Mouse (Mus musculus) kidney, adult 18-20 months (tissue): ENCODE measurements around the gene Oosp1.

ENCODE experiments used
- DNase-seq: peaks from one replicate; pipeline ENCODE4 v3.0.0; 2021

Oosp1 gene

DNA sequence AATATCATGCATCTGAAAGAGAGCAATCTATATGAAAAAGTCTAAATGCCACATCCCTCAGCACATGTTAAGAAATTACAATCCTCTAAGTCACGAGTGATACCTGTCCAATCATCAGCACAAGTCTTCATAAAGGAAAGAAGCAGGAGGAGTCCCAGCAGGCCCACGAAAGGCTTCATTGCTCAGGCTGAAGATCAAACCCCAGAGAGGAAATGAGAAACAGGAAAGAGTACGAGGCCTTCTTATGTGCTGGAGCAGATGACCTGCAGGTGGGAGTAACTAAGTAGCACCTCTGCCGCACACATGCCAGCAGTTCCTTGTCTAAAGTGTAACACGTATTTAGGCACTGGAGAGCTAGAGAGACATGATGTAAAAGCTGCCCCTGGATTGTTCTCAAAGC is at the start of gene Oosp1:
Gene Oosp1, minus strand, starts transcription at position 312 of the 400 bp plus-strand sequence.
- DNase-seq: no peak

DNA sequence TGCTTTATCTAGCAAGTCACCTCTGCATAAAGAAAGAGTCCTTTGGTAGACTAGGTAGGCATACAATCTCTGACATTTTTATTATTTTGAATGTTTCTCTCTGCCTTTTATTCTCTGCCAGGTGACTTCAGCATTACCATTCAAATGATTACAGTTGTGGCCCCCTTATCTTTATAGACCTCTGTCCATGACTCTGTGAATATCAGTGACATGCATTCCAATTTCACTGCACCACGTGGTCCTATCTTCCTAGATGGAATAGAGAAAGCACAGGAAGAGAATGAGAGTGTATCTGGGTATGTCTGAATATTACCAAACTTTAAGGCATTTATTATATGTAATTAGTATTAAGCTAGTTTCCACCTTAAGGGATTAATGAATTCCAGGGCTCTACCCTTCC is 45.5 kb upstream of the Oosp1 start:
- DNase-seq: no peak

DNA sequence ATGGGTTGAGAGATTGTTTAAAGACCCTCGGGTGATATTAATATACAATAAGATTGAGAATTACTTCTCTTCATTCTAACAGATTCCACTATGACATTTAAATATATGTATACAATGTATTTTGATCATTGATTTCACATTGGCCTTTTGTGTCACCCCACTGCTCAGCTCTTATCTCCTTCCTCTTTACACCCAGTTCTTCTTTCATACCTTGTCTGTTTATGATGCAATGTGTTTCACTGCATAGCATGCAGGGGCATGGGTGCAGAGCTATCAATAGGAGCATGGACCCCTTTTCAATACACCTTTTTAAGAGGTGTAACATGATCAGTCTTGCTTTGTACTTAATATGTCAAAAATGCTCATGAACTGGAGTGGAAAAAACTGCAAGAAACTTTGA is 39.3 kb upstream of the Oosp1 start:
- DNase-seq: no peak

DNA sequence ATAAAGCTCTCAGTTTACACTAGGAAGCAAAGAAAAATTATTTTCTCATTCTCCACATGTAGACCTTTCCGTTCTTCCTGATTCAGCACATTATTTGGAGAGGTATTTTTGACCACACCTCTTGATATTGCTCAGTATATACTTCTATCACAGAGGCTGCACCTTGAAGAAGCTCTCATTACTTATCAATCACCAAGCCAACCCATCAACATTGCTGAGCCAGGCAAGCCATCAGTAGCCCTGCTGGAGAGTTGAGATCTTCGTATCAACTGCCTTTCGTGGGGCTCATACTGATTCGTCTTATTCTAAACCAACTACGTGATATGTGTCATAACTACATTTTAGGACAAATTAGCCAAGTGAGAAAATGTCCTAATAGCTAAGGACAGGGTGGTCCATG is 36.4 kb upstream of the Oosp1 start:
- no peak for DNase-seq

DNA sequence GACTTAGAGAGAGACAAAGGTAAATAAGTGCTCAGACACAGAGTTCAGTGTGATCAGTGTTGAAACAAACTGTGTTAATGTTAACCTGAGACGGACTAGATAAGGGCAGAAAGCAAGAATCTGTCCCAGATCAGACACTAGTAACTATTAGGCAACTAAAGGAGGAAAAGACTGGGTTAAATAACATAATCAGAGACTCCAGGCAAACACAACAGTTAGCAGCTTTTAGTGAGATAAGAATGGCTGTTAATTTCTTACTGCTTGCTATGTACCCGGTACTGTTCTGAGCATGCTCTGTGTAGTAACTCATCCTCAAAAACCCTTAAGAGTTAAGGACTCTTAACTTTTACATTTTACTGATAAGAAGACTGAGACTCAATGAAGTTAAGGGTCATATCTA is 35.0 kb upstream of the Oosp1 start:
- no peak for DNase-seq

DNA sequence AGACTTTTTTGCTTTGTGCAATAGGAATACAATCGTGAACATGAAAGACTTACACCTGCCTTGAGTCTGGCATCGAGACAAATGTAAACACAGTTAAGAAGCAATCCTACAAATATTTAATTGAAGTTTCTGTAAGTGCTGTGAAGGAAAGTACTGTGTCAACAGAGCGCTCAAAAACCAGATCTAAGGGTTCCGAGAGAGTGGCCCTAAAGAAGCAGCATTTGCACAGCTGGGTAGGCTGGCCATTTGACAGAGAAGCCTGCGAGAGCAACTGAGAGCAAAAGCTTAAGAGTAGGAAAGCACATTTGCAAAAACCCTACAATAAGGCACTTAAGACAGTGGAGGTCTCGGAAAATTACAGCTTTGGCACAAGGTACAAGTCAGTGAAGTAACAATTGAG is 33.3 kb upstream of the Oosp1 start:
- no peak for DNase-seq

DNA sequence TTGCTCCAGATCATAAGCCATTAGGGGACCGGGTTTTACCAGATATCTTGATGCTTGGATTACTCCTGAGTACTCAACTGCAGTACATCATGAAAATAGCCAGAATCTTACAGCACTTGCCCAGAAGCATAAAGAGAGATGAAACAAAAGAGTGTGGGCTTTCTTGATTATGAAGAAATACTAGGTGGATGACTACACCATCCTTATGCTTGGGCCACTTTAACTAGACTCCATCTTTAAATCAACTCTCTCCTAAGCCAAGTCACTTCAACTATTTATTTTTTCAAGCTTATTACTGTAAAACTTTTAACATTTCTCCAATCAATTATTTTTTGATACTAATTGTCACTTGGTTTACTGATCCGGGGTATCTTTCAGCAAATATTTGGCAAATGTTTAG is 32.9 kb upstream of the Oosp1 start:
- no peak for DNase-seq

DNA sequence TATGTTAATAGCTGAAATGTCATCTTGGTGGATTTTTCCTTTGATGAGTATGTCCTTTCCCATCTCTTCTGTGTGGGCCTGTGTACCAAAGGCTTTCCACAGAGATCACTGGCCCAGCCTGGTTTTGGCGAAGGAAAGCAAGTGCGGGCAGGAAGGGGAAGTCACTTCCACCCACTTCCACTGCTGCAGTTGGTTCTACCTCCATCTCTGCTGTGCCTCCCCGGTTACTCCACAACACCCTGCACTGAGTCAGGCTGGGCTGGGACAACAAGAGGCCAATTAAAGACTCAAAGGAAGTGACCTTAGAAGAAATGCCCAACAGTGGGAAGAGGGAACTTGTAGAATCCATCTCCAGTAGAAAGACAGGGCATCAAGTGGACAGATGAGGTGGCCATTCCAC is 29.1 kb upstream of the Oosp1 start:
- no peak for DNase-seq

DNA sequence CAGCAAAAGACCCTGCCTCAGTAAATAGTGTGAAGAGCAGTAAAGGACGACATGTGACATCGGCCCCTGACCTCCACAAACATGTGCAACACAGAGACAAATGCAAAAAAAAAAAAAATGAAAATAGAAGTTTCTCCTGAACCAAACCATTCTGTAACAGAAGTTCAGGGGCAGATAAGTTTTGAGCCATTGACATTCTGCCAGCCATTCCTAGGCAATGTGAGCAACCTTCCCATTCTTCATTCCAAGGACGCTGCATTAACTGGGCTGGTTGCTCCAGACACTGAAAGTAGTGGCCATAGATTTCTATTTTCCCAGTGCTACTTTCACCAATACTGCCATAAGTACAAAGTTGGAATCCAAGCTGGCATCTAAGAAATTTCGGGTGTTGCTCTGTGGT is 21.5 kb upstream of the Oosp1 start:
- no peak for DNase-seq

DNA sequence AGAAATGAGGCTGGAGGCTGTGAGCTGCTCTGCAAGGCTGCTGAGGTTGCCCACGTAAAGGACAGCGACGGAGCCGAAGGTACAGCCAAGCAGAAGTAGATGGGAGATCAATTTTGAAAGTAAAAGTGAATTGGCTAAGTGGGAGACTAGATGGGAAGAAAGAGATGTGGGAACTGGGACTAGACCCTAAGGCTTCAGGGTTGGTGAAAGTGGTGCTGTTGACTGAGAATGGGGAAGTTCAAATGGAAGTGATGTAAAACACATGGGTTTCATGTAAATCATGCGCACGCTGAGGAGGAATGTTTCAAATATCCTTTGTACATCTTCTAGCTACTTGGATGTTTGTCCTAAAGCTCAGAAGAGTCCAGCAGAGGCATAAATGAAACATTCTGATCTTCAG is 7.4 kb upstream of the Oosp1 start:
- DNase-seq: no peak

DNA sequence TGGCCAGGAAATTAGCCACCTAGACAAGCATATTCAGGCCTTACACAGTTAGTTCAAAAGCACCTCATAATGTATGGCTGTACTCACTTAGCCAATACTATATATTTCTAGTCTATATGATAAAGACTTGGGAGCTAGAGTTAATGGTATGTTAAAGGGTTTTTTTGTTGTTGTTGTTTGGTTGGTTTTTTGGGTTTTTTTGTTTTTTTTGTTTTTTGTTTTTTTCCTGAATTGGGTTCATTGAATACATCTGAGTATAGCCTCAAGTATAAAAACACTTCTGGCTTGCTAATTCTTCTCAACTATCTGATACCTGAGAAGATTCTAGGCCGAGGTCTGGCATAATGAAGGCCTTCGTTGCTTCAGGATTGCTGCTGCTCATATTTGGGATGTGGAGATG is 5.8 kb upstream of the Oosp1 start, which contains the start of gene Oosp3:
Gene Oosp3, plus strand, starts transcription at position 301 of the 400 bp plus-strand sequence.
- no peak for DNase-seq

DNA sequence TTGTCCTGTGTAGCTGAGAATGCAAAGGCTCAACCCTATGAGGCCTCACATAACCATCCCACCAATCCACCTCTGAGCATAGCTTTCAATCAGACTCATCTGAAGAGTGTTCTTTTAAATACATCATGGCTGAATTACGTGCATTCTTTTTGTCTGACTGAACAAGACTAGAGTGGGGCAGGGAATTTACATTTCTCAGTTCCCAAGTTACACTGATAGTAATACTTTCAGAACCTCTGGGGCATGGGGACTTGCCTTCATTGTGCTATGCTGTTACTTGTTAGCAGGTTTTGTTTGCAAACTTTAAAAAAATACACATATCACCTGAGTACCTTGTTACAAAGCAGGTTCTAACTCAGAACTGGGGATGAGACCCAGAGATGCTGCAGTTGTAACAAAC is 504 bp upstream of the Oosp1 start:
- no peak for DNase-seq

DNA sequence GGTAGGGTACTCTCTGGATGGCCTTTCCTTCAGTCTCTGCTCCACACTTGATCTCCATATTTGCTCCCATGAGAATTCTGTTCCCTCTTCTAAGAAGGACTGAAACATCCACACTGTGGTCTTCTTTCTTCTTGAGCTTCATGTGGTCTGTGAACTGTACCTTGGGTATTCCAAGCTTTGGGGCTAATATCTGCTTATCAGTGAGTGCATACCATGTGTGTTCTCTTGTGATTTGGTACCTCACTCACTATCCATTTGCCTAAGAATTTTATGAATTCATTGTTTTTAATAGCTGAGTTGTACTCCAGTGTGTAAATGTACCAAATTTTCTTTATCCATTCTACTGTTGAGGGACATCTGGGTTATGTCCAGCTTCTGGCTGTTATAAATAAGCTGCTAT is 29.4 kb downstream of the Oosp1 start:
- no peak for DNase-seq

DNA sequence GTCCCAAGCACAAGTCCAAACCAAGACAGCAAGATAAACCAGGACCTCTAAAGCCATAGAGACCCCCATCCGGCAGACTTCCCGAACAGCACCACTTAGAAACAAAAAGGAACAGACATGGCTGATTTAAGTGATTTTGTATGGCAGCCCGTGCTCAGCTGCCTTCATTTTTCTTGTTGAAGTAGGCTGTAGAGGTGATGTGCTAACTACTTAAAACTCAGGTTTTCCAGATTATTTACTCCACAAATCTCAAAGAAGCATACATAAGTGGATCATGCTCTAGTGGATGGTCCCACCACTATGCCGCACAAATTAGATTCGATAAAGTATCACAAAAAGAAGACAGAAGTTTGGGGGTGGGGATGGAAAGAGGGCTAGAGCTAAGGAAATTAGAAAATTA is 30.5 kb downstream of the Oosp1 start, which contains the start of gene Oosp2:
Gene Oosp2, minus strand, starts transcription at position 101 of the 400 bp plus-strand sequence.
- no peak for DNase-seq

DNA sequence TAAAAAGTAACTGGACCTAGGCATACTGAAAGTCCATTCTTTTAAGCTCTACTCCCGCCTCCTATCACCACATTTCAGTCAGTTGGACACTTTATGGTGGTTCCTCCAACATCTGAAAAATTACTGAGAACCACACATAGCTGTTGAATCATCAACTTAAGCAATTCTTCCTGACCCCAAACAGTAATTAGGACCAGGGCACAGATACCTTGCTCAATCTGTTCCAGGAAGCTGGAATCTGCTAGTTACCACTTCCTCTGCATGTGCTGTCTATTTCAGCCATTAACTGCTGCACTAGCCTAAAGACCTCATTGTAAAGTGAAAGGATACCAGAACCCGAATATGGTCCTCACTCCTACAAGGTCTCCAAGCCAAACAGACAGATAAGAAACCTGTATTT is 31.8 kb downstream of the Oosp1 start:
- no peak for DNase-seq

DNA sequence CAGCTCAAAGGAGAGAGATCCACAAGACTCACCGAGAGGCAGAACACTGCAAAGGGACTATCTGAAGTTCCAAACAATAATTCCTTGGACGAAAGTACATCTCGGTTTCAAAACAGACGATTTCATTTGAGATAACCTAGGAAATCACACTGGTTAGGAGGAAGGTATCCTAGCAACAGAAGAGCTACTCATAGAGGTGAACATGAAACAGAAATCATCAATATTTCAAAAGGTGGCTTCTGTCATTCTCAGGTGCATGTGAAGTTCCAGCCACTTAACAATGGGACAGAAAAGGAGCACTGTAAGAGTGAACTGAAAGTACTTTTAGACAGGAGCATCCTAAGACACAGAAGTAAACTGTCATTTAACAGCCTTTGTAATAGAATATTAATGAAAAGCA is 41.4 kb downstream of the Oosp1 start:
- no peak for DNase-seq

DNA sequence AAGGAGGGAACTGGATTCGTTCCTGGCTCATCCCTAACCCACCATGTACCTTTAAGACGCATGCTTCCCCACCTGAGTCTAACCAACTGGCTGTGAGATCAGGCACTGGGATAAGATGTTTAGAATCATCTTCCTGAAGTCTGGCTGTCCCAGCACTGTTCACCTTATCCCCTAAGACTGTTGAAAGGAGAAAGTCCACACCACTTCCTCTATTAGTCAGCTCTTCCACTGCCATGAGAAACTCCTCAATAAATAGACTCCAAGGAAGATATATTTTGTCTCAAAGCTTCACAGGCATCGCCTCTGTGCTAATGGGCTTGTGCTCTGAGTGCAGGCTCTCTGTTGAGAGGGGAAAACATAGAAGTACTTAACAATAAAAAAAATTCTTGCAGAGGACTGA is 44.8 kb downstream of the Oosp1 start:
- no peak for DNase-seq

DNA sequence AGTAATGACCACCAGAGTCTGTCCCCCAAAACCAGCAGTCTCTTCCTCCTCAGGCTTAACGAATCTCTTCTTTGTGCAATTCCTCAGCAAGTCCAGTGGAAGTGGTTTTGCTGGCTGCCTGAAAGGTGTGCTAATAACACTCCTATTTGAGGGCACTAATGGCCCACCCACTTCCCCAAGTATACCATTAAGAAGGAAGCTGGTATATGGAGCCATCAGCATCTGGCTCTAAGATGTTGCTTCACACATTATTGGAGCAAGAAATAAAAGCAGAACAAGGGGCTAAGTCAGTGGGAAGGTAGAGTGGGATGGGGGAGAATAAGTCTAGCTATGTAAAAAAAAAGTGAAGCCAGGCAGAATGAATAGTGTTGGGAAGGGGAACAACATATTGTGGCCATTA is 50.2 kb downstream of the Oosp1 start, which contains the start of gene Ms4a3:
Gene Ms4a3, minus strand, starts transcription at position 120 of the 400 bp plus-strand sequence.
- no peak for DNase-seq

DNA sequence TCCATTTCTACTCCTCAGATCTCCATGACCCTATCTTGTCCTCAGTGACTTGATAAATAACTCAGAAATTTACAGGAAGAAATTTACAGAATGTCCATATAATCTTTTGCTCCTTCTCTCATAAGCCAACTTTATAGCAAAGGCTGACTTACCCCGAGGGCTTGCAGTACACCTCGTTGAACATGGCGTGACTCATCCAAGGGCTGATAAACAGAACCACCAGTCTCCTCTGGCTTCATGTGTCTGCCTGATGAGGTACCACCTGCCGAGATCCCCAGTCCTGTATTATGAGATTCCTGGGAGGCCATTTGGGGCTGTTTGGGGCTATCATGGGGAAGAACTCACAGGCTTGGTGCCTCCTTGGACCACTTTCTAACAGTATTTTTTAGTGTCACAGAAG is 51.9 kb downstream of the Oosp1 start:
- DNase-seq: no peak

DNA sequence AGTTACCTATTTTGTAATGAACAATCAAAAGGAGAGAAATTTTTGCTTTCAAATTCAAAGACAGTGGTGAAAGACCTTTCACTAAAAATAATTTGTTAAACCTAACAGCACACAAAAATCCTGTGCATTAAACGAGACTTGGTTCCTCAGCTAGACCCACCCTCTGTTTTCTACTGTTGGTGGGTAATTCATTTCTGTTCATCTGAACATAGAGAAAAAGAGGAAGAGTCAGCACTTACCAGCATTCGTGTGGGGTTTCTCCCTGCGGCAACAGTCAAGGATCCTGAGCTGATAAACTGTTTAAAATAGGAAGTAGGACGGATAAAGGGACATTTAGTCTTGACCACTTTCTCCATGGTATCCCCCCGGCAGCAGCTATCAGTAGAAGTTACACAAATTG is 55.4 kb downstream of the Oosp1 start:
- no peak for DNase-seq

DNA sequence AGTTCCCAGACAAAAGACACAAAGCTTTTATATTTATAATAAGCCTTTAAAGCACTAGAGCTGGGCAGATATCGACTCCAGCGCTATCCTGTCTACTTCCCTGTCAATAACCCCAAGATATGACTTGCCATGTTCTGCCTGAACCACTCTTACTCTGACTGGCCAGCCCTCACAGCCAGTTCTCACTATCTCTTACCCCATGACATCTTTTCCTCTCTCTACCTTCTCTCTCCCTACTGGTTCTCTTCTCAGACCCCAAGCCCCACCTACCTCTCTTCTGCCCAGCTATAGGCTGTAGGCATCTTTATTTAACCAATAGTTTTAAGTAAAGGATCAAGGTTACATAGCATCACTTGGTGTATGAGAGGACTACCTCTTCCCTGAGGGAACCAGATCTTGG is 56.6 kb downstream of the Oosp1 start:
- no peak for DNase-seq

DNA sequence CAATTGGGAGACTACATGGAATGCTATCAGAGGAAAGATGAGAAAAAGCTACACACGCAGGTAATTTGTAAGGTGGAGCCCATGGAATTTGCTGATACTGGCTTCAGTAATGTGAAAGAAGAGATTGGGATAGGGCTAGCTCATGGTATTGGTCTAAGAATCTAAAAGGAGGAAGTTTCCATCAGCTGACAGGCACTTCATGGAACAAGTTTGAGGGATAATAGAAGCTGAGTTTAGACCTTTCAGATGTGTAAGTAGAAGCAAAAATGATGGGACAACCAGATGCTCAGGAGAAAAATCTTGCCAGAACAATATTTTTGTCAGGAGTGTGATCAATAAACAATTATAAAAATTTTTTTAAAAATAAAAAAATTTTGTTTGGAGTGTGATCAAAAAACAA is 57.2 kb downstream of the Oosp1 start:
- no peak for DNase-seq

DNA sequence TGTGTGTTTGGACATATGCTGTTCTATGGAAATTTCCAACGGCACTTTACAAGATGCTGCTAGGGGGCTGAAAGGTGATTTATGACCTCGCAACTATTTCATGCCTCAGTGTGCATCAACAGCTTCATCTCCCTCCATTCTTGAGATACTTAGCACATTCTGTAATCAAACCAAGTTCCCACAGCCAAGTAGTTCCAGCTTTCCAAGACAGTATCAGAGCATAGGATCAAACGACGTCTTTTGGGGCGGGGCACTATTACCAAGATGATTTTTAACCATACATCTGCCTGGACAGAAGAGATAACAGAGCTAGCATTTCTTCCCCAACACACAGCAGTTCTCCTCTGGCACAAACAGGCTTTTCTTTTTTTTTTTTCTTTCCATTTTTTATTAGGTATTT is 65.7 kb downstream of the Oosp1 start:
- DNase-seq: no peak

DNA sequence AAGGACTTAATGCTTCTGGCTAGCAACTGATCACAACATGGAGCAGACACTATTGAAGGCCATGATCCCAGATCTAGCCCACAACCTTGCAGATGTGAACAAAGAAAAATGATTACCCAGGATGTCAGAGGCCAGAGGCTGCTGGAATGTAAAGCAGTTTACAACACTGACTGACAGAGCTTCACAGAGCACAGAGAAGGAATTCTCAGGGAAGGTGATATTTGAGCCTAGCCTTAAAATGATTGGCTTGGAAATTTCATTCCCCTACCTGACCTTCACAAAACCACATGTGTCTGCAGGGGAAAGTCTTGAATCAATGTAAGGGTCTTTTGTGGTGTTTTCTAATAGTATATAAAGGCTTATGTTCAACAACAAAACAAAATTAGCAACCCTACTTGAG is 66.2 kb downstream of the Oosp1 start:
- DNase-seq: no peak

DNA sequence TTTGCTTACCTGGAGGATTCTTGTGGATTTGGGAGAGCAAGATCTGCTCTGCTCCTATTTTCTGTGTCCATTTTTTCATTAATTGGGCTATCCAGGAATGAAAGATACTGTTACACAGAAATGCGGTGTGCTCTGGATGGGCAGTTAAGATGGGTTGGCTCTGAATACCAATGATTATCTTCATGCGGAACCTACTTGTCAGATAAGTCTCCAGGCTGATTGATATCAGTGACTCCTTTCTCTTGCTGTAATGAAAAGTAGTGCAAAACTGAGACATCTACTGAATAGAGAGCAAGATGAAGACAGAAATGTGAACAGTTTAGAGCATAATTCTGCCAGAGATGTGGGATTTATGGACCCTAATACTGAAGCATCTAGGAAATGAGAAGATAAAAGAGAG is 67.4 kb downstream of the Oosp1 start, which contains the start of gene Ms4a2:
Gene Ms4a2, minus strand, starts transcription at position 169 of the 400 bp plus-strand sequence.
- DNase-seq: no peak

DNA sequence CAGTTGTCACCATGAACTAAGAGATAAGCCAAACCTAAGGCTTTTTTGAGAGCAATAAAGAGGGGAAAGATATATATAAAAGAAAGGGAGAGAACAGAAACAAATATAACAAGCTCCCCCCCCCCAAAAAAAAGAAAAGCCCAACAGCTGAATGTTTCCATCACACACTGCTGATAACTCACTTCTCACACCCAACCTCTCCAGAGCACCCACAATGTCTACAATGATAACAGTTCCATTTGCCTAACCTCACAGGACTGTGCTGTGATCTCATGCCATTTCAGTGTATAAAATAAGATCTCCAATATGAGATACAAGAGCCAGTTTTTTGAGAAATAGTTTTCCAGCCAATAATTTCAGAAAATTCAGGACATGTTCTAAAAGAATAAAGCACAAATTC is 73.0 kb downstream of the Oosp1 start:
- DNase-seq: no peak
